Mouse (Mus musculus): Measurements from ENCODE around the gene Pm20d1.

- no peak for TF ChIP-seq POLR2A (IDR thresholded peaks at IDR 0.05; ENCODE audit: low read depth, low read length)
- no peak for TF ChIP-seq CTCF (IDR thresholded peaks at IDR 0.05; ENCODE audit: extremely low read depth, insufficient read depth, insufficient read length, insufficient replicate concordance)
Measured at GRCm38 (mm10) chr1:131869561-131869960, 72.4 kb downstream of the Pm20d1 start.

Data from spleen, adult 2 months (tissue).